Mouse (Mus musculus) MEL (cell line): Measurements from ENCODE around the gene Gm48551. TPM values are rescaled to one million over a fixed set of nuclear protein-coding genes. Genes with fewer than 3 reads are reported as not detected.
A peak's percentile ranks its signal among the peaks of the same experiment; 100 is the strongest.

Experiments used
- DNase-seq: peaks from one replicate; pipeline ENCODE4 v3.0.0; 2011; ENCODE audit warnings: low read depth, low spot score
- H3K27ac ChIP-seq: 2 replicates; pipeline ENCODE4 v1.5.1; 2012; ENCODE audit warnings: low read depth, mild to moderate bottlenecking, control low read depth, low read length, moderate library complexity; ENCODE audit not compliant: control insufficient read depth
- H3K27me3 ChIP-seq, 2 experiments: fragments of 150-350 bp in 1 of 2; sonication (generic) in 1 of 2; 2 replicates each; pipeline ENCODE4 v1.6.1; 2012; ENCODE audit warnings: low read length in 2 of 2, mild to moderate bottlenecking in 2 of 2, improper control_type of control experiment in 1 of 2, moderate library complexity in 1 of 2; ENCODE audit not compliant: insufficient read depth in 2 of 2, control insufficient read depth in 1 of 2
- H3K36me3 ChIP-seq, 2 experiments: 2 replicates each; pipeline ENCODE4 v1.6.1; 2012 to 2014; ENCODE audit warnings: low read length in 2 of 2, improper control_type of control experiment in 1 of 2, inconsistent platforms in 1 of 2, mild to moderate bottlenecking in 1 of 2; ENCODE audit not compliant: insufficient read depth in 2 of 2, control insufficient read depth in 1 of 2
- H3K4me1 ChIP-seq, 2 experiments: fragments of 150-350 bp in 1 of 2; sonication (generic) in 1 of 2; 2 replicates each; pipeline ENCODE4 v1.6.1; 2012; ENCODE audit warnings: low read length in 2 of 2, improper control_type of control experiment in 1 of 2, mild to moderate bottlenecking in 1 of 2; ENCODE audit not compliant: insufficient read depth in 2 of 2, control insufficient read depth in 1 of 2
- H3K4me3 ChIP-seq, 2 experiments: fragments of 150-350 bp in 1 of 2; sonication (generic) in 1 of 2; 2 replicates each; pipeline ENCODE4 v1.5.1; 2012; ENCODE audit warnings: low read depth in 2 of 2, low read length in 2 of 2, mild to moderate bottlenecking in 2 of 2, moderate library complexity in 2 of 2, control low read depth in 1 of 2, improper control_type of control experiment in 1 of 2; ENCODE audit not compliant: control insufficient read depth in 1 of 2, insufficient read depth in 1 of 2
- H3K79me2 ChIP-seq: 2 replicates; pipeline ENCODE4 v1.6.1; 2012; ENCODE audit warnings: mild to moderate bottlenecking, low read length, moderate library complexity; ENCODE audit not compliant: control insufficient read depth, poor library complexity, insufficient read depth
- H3K9ac ChIP-seq: 2 replicates; pipeline ENCODE4 v1.6.1; 2012; ENCODE audit warnings: low read depth, mild to moderate bottlenecking, control low read depth, low read length, moderate library complexity; ENCODE audit not compliant: control insufficient read depth, poor library complexity, severe bottlenecking
- H3K9me3 ChIP-seq: fragments of 150-350 bp; sonication (generic); replicated peaks from 2 replicates; pipeline ENCODE4 v1.6.1; 2012; ENCODE audit warnings: mild to moderate bottlenecking, low read length, improper control_type of control experiment, moderate library complexity; ENCODE audit not compliant: insufficient read depth
- CHD1 ChIP-seq: IDR thresholded peaks from 2 replicates; pipeline ENCODE4 v1.6.1; 2012; ENCODE audit warnings: low read depth, mild to moderate bottlenecking, inconsistent platforms, low read length, improper control_type of control experiment
- CHD2 ChIP-seq: IDR thresholded peaks from 2 replicates; pipeline ENCODE4 v1.6.1; 2011; ENCODE audit warnings: low read length, improper control_type of control experiment
- E2F4 ChIP-seq: IDR thresholded peaks from 2 replicates; pipeline ENCODE4 v1.6.1; 2011; ENCODE audit warnings: low read depth, low read length, improper control_type of control experiment, borderline replicate concordance
- ELF1 ChIP-seq: IDR thresholded peaks from 2 replicates; pipeline ENCODE4 v1.6.1; 2014; ENCODE audit warnings: low read depth, mild to moderate bottlenecking, inconsistent platforms, low read length, improper control_type of control experiment, moderate library complexity
- ETS1 ChIP-seq: IDR thresholded peaks from 2 replicates; pipeline ENCODE4 v1.6.1; 2012; ENCODE audit warnings: low read depth, mild to moderate bottlenecking, inconsistent platforms, low read length, improper control_type of control experiment, moderate library complexity
- KAT2A ChIP-seq: conservative IDR thresholded peaks from 2 replicates; pipeline ENCODE4 v1.6.1; 2012; ENCODE audit warnings: low read depth, low read length, improper control_type of control experiment, inconsistent platforms
- MEF2A ChIP-seq: IDR thresholded peaks from 2 replicates; pipeline ENCODE4 v1.6.1; 2014; ENCODE audit warnings: low read depth, mild to moderate bottlenecking, inconsistent platforms, low read length, improper control_type of control experiment; ENCODE audit not compliant: poor library complexity, insufficient replicate concordance, severe bottlenecking; ENCODE audit errors: extremely low read depth
- MXI1 ChIP-seq: IDR thresholded peaks from 2 replicates; pipeline ENCODE4 v1.6.1; 2011; ENCODE audit warnings: mild to moderate bottlenecking, low read depth, low read length, improper control_type of control experiment
- MYB ChIP-seq: IDR thresholded peaks from 2 replicates; pipeline ENCODE4 v1.6.1; 2011; ENCODE audit warnings: mild to moderate bottlenecking, low read depth, low read length, improper control_type of control experiment
- POLR2AphosphoS2 ChIP-seq: IDR thresholded peaks from 2 replicates; pipeline ENCODE4 v1.6.1; 2011; ENCODE audit warnings: low read length, improper control_type of control experiment
- POLR2AphosphoS5 ChIP-seq: IDR thresholded peaks from 2 replicates; pipeline ENCODE4 v1.6.1; 2012; ENCODE audit warnings: low read depth, borderline replicate concordance, mild to moderate bottlenecking, inconsistent platforms, low read length, moderate library complexity, mixed read lengths
- SIN3A ChIP-seq: IDR thresholded peaks from 2 replicates; pipeline ENCODE4 v1.6.1; 2012; ENCODE audit warnings: low read length, improper control_type of control experiment, inconsistent platforms
- TBP ChIP-seq: IDR thresholded peaks from 2 replicates; pipeline ENCODE4 v1.8.0; 2011; ENCODE audit warnings: low read depth, low read length, improper control_type of control experiment
- ZC3H11A ChIP-seq: IDR thresholded peaks from 2 replicates; pipeline ENCODE4 v1.6.1; 2012; ENCODE audit warnings: low read depth, mild to moderate bottlenecking, inconsistent platforms, low read length, improper control_type of control experiment
- ZMIZ1 ChIP-seq: IDR thresholded peaks from 2 replicates; pipeline ENCODE4 v1.6.1; 2012; ENCODE audit warnings: low read depth, mild to moderate bottlenecking, inconsistent platforms, low read length, improper control_type of control experiment, moderate library complexity
- polyA plus RNA-seq, 2 experiments: library from polyadenylated mRNA; stranded (reverse) in 1 of 2; unstranded in 1 of 2; fragments of >175 nt in 1 of 2; fragments of >200 nt in 1 of 2; gene quantifications; 2 replicates each; pipeline versions ENCODE4 v1.2.1 to v1.2.4; 2012; ENCODE audit warnings: low replicate concordance in 2 of 2, low read depth in 1 of 2; ENCODE audit not compliant: insufficient read length in 2 of 2, insufficient read depth in 1 of 2, missing spikeins in 1 of 2
- total RNA-seq: library from RNA; depleted of rRNA; stranded (reverse); fragments of 300-350 nt; gene quantifications from 2 replicates; pipeline ENCODE4 v1.2.3, GENCODE M21; 2012

Gm48551 gene
- total and polyA plus RNA-seq, 3 experiments: 0.62 to 2.6 TPM; not detected in 1

DNA sequence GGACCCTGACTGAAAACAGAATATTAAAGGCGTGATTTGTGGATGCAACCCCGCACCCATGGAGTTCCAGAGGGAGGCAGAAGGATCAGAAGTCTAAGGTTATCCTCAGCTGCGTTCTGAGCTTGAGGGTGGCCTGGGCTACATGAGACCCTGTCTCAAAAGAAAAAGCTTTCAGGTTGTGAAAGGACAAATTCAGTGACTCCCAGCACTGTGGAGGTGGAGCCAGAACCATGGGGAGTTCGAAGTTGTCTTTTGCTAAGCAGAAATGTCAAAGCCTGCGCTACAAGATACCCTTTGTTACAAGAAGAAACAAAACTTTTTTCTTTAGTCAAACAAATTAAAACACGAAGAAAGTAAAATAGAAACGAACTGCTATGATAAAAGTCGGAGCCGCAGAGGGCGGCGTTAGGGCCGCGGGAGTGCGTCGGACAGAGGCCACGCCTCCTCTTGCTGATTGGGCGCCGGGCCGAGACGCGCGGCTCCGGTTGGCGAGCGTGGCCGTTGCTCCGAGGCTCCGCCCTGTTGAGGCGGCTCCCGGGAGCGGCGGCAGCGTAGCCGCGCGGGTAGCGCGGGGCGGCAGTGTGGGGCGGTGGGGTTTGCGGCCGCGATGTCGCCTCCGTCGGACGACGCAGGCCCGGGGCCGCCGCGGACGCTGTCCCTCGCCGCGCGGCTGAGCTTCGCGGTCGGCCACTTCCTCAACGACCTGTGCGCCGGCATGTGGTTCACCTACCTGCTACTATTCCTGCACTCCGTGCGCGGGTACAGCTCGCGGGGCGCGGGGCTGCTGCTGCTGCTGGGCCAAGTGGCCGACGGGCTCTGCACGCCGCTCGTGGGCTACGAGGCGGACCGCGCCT lies 27.0 kb upstream of the Gm48551 start, which contains the start of gene Mfsd12 (continued):
- TF ChIP-seq MEF2A (no peak), TBP (peak; percentile 77), KAT2A (no peak), ZC3H11A (no peak), E2F4 (no peak), MYB (no peak), POLR2AphosphoS2 (no peak; the same call in 1 of the 2 replicates), CHD2 (no peak)

DNA sequence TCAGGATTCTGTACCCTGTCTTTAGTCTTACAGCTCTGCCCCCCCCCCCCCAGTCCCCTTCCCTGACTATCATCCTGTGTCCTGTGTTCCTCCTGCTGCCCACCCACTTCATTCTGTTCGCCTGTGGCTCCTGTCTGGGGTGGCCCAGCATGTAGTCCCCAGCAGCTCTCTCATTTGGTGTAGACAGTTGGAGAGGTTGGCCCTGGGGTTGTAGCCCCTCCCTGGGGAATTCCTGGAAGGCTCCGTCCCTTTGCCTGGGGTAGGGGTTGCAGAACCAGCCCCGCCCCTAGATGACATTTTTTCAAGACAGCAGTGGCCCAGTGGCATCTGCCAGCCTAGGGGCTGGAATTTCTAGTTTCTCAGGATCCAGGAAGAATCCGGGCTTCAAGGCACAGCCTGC lies 26.1 kb upstream of the Gm48551 start:
- Histone ChIP-seq H3K36me3 (peaks cover 0 to 17% of the 10 kb centered on the region in 2 experiments; a peak in 3 of 4 replicates), H3K9me3 (no peaks in the 10 kb centered on the region), H3K27me3 (no peaks in the 10 kb centered on the region), H3K79me2 (peaks cover 27% of the 10 kb centered on the region), H3K4me3 (peak overlapping the region; percentile 49 to 57), H3K27ac (no peak overlapping the region), H3K9ac (peak overlapping the region; percentile 71), H3K4me1 (peaks cover 0 to 27% of the 10 kb centered on the region in 2 experiments; a peak in 3 of 4 replicates)
- TF ChIP-seq MXI1: no peak
- no peak for TF ChIP-seq ELF1
- TF ChIP-seq POLR2AphosphoS2: no peak
- no peak for TF ChIP-seq POLR2AphosphoS5
- no peak for TF ChIP-seq KAT2A
- TF ChIP-seq ETS1: no peak
- no peak for TF ChIP-seq MYB
- no peak for TF ChIP-seq ZMIZ1
- no peak for DNase-seq

DNA sequence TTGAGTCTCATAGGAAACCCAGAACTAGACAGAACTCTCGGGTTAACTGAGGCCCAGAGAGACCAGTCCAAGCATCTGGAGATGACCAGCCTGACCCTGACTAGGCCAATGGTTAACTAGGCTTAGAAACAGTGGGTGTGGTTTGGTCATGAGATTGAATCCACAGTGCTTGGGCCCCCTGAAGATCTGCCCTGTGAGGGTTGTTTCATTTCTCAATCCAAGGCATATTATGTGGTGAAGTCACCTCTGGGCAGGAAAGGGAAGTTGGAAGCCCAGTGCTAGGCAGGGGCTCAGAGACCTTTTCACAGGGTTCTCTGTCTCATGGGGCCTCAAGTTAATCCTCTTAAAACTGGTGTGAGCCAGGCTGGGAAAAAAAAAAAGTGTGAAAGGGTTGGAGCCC lies 25.4 kb upstream of the Gm48551 start:
- peak overlapping the region; percentile 8 for H3K27ac ChIP-seq
- peaks cover 0 to 27% of the 10 kb centered on the region in 2 experiments; a peak in 3 of 4 replicates for H3K4me1 ChIP-seq
- DNase-seq: peak; percentile 65
- no peaks in the 10 kb centered on the region for H3K27me3 ChIP-seq
- H3K79me2 ChIP-seq: peaks cover 27% of the 10 kb centered on the region
- H3K4me3 ChIP-seq: peak overlapping the region; percentile 49 to 57
- peak overlapping the region; percentile 71 for H3K9ac ChIP-seq
- no peaks in the 10 kb centered on the region for H3K9me3 ChIP-seq
- peaks cover 0 to 17% of the 10 kb centered on the region in 2 experiments; a peak in 3 of 4 replicates for H3K36me3 ChIP-seq
- TF ChIP-seq SIN3A (peak; percentile 40; the same call in 1 of the 2 replicates), TBP (peak; percentile 62; the same call in 1 of the 2 replicates), CHD1 (no peak)
